Mouse (Mus musculus) hindbrain, embryonic 10.5 days (tissue): ENCODE measurements around the gene Palm2. TPM values are rescaled to one million over a fixed set of nuclear protein-coding genes. Genes with fewer than 3 reads are reported as not detected.

Experiments used
- DNase-seq: peaks from one replicate; pipeline ENCODE4 v3.0.0-alpha.2; 2017; ENCODE audit warnings: low spot score
- H3K27ac ChIP-seq: fragments of 300-500 bp; sonication (generic); 2 replicates; pipeline ENCODE4 v1.5.1; 2016; ENCODE audit warnings: mild to moderate bottlenecking, moderate library complexity
- H3K27me3 ChIP-seq: fragments of 300-500 bp; sonication (generic); 2 replicates; pipeline ENCODE4 v1.6.1; 2016; ENCODE audit warnings: mild to moderate bottlenecking; ENCODE audit not compliant: poor library complexity, insufficient read depth, severe bottlenecking
- H3K36me3 ChIP-seq: fragments of 300-500 bp; sonication (generic); 2 replicates; pipeline ENCODE4 v1.6.1; 2016; ENCODE audit warnings: mild to moderate bottlenecking, moderate library complexity
- H3K4me1 ChIP-seq: fragments of 300-500 bp; sonication (generic); replicated peaks from 2 replicates; pipeline ENCODE4 v1.6.1; 2016; ENCODE audit warnings: mild to moderate bottlenecking
- H3K4me3 ChIP-seq: fragments of 300-500 bp; sonication (generic); 2 replicates; pipeline ENCODE4 v1.5.1; 2016; ENCODE audit warnings: mild to moderate bottlenecking, moderate library complexity
- H3K9me3 ChIP-seq: fragments of 300-500 bp; sonication (generic); 2 replicates; pipeline ENCODE4 v1.6.1; 2016; ENCODE audit warnings: mild to moderate bottlenecking, moderate library complexity
- WGBS: fragments of 180-500 bp; shearing (Covaris S2); methylation state at CpG from one replicate; pipeline ENCODE4 v1.1.7; 2016; 5-methylcytosine and 5-hydroxymethylcytosine counted together
- polyA plus RNA-seq: library from polyadenylated mRNA; unstranded; fragments of >200 nt; fragmentation: Nextera tagmentation; extraction: Ambion mirVana; gene quantifications from 2 replicates; pipeline ENCODE4 v1.2.1, GENCODE M21; 2016

Palm2 gene
- polyA plus RNA-seq, 1 experiment from 2014 or later: 2.3 TPM

DNA sequence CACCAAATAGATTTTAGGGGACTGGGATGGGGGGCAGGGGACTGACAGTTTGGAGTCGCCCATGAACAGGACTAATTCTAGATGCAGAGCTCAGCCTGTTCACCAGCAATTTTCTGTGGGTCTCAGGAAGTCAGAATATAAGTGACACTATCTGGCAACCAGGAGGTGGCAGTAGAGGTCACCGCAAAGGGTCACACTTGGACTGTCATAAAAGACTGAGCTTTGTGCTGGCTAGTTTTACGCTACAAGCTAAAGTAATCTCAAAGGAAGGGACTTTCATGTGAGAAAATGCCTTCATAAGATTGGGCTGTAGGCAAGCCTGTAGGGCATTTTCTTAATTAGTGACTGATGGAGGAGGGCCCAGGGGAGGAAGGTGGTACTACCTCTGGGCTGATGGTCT lies 17.8 kb downstream of the Palm2 start:
- 34% methylated on average over 3 of the region's 3 CpGs for WGBS
- DNase-seq: peak; percentile 61
- Histone ChIP-seq H3K27me3 (no peaks in the 10 kb centered on the region), H3K9me3 (no peaks in the 10 kb centered on the region), H3K27ac (no peak overlapping the region), H3K36me3 (no peaks in the 10 kb centered on the region), H3K4me1 (no peaks in the 10 kb centered on the region), H3K4me3 (no peak overlapping the region)

- H3K27me3 ChIP-seq: no peaks in the 10 kb centered on the region
- no peak overlapping the region for H3K27ac ChIP-seq
- no peaks in the 10 kb centered on the region for H3K36me3 ChIP-seq
- no peak for DNase-seq
- no peaks in the 10 kb centered on the region for H3K9me3 ChIP-seq
- no peaks in the 10 kb centered on the region for H3K4me1 ChIP-seq
- WGBS: 94% methylated on average over 5 of the region's 5 CpGs
- H3K4me3 ChIP-seq: no peak overlapping the region
These were observed 18.6 kb downstream of the Palm2 start for GRCm38 (mm10) chr4:57452661-57453060.

GRCm38 (mm10) chr4:57462378-57462777 lies 28.3 kb downstream of the Palm2 start:
- Histone ChIP-seq H3K27me3 (no peaks in the 10 kb centered on the region), H3K9me3 (no peaks in the 10 kb centered on the region), H3K4me1 (no peaks in the 10 kb centered on the region), H3K4me3 (no peak overlapping the region), H3K27ac (no peak overlapping the region), H3K36me3 (no peaks in the 10 kb centered on the region)
- 56% methylated on average over 3 of the region's 3 CpGs for WGBS
- peak; percentile 33 for DNase-seq

- no peaks in the 10 kb centered on the region for H3K9me3 ChIP-seq
- H3K27me3 ChIP-seq: no peaks in the 10 kb centered on the region
- 89% methylated on average over 7 of the region's 7 CpGs for WGBS
- DNase-seq: no peak
- H3K36me3 ChIP-seq: no peaks in the 10 kb centered on the region
- no peak overlapping the region for H3K4me3 ChIP-seq
- H3K4me1 ChIP-seq: no peaks in the 10 kb centered on the region
- H3K27ac ChIP-seq: no peak overlapping the region
These were observed 48.4 kb downstream of the Palm2 start for GRCm38 (mm10) chr4:57482435-57482834.

DNA sequence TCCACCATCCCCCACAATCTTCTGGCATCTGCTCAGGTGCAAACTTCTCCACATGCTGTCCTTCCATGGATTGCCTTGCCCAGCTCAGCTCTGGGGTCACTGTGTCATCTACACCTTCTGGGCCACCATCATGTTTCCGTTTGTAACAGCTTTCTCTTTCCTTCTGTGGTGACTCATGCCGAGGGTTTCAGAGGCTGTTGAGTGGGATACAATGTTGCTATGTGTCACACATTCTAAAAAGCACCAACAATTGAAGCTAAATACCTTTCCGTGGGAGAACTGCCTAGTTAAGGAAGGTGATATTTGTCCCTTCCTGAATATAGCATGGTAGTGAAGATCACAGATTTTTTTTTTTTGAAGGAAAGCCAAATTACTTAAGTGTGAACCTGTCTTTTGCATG lies 52.3 kb downstream of the Palm2 start:
- DNase-seq: no peak
- Histone ChIP-seq H3K4me1 (no peaks in the 10 kb centered on the region), H3K9me3 (no peaks in the 10 kb centered on the region), H3K27ac (no peak overlapping the region), H3K4me3 (no peak overlapping the region), H3K27me3 (no peaks in the 10 kb centered on the region), H3K36me3 (no peaks in the 10 kb centered on the region)
- WGBS: 84% methylated on average over 3 of the region's 3 CpGs

DNA sequence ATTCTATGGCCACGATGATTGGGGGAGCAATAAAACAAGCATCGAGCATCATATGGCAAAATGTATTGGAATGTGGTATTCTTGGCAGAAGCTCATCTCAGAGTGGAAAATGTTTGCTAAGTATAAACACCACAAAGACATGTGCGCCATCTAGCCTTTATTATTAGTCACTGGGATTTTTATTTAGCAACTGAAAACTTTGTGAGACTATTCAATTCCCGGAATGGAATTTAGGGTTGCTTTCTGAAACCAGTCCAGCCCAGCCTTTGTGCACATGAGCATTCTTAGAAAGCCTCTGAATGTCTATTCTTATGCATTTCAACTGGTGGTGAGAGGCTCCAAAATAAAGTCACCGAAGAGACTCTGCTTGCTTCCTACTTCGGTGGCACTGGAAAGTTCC lies 55.8 kb downstream of the Palm2 start:
- 89% methylated on average over 6 of the region's 6 CpGs for WGBS
- Histone ChIP-seq H3K4me3 (no peak overlapping the region), H3K27me3 (no peaks in the 10 kb centered on the region), H3K36me3 (no peaks in the 10 kb centered on the region), H3K27ac (no peak overlapping the region), H3K4me1 (no peaks in the 10 kb centered on the region), H3K9me3 (no peaks in the 10 kb centered on the region)
- no peak for DNase-seq

DNA sequence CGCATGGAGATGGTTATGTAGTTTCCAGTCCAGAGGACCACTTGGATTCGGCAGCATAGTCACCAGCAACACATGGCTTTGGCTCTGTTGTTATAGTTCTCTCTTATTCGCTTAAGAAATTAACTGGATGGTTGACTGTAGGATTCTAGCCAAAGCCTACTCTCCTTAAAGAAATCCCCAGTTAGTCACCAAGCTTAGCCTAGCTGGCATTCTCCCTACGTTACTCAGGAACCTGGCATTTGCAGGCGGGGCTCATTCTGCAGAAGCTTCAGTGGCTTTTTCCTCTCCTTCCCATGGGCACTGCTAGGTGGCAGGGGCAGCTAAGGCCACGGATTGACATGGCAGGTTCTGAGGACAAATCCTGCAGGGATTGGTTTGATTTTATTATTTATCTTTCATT lies 70.7 kb downstream of the Palm2 start:
- 87% methylated on average over 6 of the region's 6 CpGs for WGBS
- Histone ChIP-seq H3K36me3 (no peaks in the 10 kb centered on the region), H3K4me1 (no peaks in the 10 kb centered on the region), H3K27me3 (no peaks in the 10 kb centered on the region), H3K27ac (no peak overlapping the region), H3K9me3 (no peaks in the 10 kb centered on the region), H3K4me3 (no peak overlapping the region)
- DNase-seq: no peak

DNA sequence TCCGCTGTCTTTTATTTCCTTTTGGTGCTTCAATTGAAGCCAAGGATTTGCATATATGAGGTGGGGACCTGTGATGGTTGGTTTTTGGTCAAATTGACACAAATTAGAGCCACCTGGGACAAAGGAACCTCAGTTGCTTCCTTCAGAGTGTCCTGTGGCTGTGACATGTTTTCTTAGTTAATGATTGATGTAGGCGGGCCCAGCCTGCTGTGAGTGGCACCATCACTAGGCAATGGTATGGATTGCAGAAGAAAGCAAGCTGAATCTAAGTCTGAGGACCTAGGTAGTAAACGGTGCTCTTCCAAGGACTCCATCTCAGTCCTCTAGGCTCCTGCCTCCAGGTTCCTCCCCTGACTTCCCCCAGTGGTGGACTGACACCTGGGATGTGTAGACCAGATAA lies 76.5 kb downstream of the Palm2 start:
- Histone ChIP-seq H3K9me3 (no peaks in the 10 kb centered on the region), H3K4me1 (no peaks in the 10 kb centered on the region), H3K36me3 (no peaks in the 10 kb centered on the region), H3K27me3 (no peaks in the 10 kb centered on the region), H3K4me3 (no peak overlapping the region), H3K27ac (no peak overlapping the region)
- DNase-seq: no peak
- 74% methylated on average over 3 of the region's 3 CpGs for WGBS

GRCm38 (mm10) chr4:57511734-57512133 lies 77.7 kb downstream of the Palm2 start:
- no peak overlapping the region for H3K4me3 ChIP-seq
- DNase-seq: no peak
- 92% methylated on average over 1 of the region's 1 CpGs for WGBS
- no peaks in the 10 kb centered on the region for H3K4me1 ChIP-seq
- H3K27ac ChIP-seq: no peak overlapping the region
- no peaks in the 10 kb centered on the region for H3K27me3 ChIP-seq
- H3K9me3 ChIP-seq: no peaks in the 10 kb centered on the region
- no peaks in the 10 kb centered on the region for H3K36me3 ChIP-seq

DNA sequence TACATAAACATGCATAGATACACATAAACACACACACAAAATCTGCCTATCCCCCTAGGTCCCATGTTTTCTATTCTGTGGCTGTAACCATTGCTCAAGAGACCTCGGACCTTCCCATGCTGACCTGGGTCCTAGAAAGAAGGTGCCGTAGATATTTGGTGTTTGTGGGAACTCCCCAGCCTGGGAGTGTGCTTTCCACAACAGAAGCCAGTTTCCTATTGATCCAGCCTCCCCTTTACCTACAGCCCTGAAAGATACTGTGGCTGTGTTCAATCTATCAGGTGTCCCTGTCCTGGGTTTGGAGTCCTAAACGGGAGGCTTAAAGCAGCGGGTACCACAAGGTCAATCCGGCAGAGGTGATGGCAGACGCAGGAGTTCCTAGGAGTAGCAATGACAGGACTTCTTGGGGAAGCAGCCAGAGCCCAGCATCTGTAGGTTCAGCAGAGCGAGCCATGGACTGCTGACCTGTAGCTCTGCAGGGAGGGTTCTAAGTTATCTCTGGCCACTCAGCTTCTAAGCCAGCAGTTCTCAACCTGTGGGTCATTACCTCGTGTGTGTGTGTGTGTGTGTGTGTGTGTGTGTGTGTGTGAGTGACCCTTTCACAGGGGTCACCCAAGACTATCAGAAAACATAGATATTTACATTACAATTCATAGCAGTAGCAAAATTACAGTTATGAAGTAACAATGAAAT lies 79.3 kb downstream of the Palm2 start:
- no peak for DNase-seq
- 82% methylated on average over 8 of the region's 8 CpGs for WGBS
- no peaks in the 10 kb centered on the region for H3K36me3 ChIP-seq
- no peaks in the 10 kb centered on the region for H3K9me3 ChIP-seq
- no peaks in the 10 kb centered on the region for H3K27me3 ChIP-seq
- no peak overlapping the region for H3K4me3 ChIP-seq
- H3K4me1 ChIP-seq: no peaks in the 10 kb centered on the region
- no peak overlapping the region for H3K27ac ChIP-seq

- no peaks in the 10 kb centered on the region for H3K9me3 ChIP-seq
- no peak overlapping the region for H3K4me3 ChIP-seq
- H3K4me1 ChIP-seq: no peaks in the 10 kb centered on the region
- H3K27me3 ChIP-seq: no peaks in the 10 kb centered on the region
- no peak overlapping the region for H3K27ac ChIP-seq
- H3K36me3 ChIP-seq: no peaks in the 10 kb centered on the region
- DNase-seq: no peak
- 88% methylated on average over 31 of the region's 31 CpGs for WGBS
These were observed 80.2 kb downstream of the Palm2 start for GRCm38 (mm10) chr4:57514003-57514937.

GRCm38 (mm10) chr4:57515356-57515755 lies 81.3 kb downstream of the Palm2 start:
- DNase-seq: no peak
- Histone ChIP-seq H3K4me1 (no peaks in the 10 kb centered on the region), H3K27ac (no peak overlapping the region), H3K4me3 (no peak overlapping the region), H3K9me3 (no peaks in the 10 kb centered on the region), H3K27me3 (no peaks in the 10 kb centered on the region), H3K36me3 (no peaks in the 10 kb centered on the region)
- WGBS: 78% methylated on average over 2 of the region's 2 CpGs

DNA sequence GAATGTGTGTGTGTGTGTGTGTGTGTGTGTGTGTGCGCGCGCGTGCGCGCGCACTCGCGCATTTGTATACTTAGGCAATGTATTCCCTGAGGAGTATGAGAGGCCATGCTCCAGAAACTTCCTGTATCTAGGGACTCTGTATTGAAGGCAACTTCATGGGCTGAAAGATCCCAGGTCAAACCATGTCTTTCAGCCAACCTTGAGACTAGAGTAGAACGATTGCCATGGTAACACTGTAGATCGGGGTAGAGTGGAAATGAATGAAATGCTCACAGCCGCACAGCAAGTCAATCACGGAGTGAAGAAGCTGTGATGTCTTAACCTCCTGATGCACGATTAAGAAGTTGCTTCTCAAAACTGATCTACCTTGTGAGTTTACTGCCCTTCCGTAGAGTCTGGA lies 89.4 kb downstream of the Palm2 start:
- Histone ChIP-seq H3K36me3 (no peaks in the 10 kb centered on the region), H3K27me3 (no peaks in the 10 kb centered on the region), H3K4me1 (no peaks in the 10 kb centered on the region), H3K27ac (no peak overlapping the region), H3K4me3 (no peak overlapping the region), H3K9me3 (no peaks in the 10 kb centered on the region)
- DNase-seq: no peak
- WGBS: 97% methylated on average over 15 of the region's 15 CpGs
